Mouse (Mus musculus) right cerebral cortex, postnatal 25 days (tissue): ENCODE data around the gene Cd34.

Source experiments
- DNase-seq: peaks from one replicate; pipeline ENCODE4 v3.0.0; 2022

Cd34 gene

DNA sequence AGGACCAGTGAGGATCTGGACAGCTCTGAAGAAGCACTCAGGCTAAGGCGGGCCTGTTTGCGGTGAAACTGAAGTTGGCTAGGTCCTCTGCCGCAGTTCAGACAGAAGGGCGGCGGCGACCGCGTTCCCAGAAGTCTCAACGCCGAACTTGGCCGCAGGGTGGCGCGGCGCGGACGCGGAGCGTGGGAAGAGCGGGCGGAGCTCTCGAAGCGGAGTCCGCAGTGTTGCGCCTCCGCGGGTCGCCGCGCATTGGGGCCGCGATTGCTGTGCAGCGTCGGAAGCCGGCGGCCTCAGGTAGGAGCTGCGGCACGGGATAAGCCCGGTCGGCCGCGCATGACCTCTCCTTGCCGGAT lies 37.5 kb downstream of the Cd34 start:
- DNase-seq, result peak; percentile 93

- peak; percentile 74 for DNase-seq
Measured at GRCm38 (mm10) chr1:194976517-194977370, 38.1 kb downstream of the Cd34 start.

- peak; percentile 35 for DNase-seq
Measured at GRCm38 (mm10) chr1:194977371-194977761, 38.7 kb downstream of the Cd34 start.

GRCm38 (mm10) chr1:194977946-194978720 lies 39.5 kb downstream of the Cd34 start:
- peak; percentile 45 for DNase-seq

DNA sequence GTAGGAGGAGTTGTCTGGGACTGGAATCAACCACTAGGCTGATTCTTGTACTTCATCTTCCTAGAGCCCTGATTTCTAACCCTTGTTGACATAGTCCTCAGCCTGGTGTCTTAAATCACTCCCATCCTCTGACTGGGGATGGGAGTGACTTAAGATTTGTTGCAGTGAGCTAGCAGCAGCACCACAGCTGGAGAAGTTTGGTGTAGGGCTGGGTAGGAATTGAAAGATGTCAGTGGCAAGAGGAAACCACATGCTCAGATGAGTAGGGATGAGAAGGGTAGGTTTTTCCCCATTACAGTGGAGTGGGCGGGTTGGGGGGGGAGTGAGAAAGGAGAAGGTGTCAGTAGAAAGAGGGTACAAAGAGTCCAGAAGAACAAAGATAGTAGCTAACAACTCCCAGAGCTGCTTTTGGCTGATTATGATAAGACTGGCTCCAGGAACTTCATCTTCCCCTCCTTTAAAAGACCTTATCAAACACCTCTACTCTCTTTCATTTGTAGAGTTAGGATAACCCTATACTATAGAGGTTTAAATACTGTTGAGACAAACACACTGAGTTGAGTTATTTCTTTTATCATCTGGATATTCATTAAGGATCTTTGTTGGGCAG lies 42.3 kb downstream of the Cd34 start:
- DNase-seq, result no peak

GRCm38 (mm10) chr1:194982931-194983690 lies 44.5 kb downstream of the Cd34 start:
- DNase-seq, result no peak

- no peak for DNase-seq
Measured at GRCm38 (mm10) chr1:194984914-194985313, 46.3 kb downstream of the Cd34 start.

GRCm38 (mm10) chr1:194985442-194986210 lies 47.0 kb downstream of the Cd34 start:
- no peak for DNase-seq

DNA sequence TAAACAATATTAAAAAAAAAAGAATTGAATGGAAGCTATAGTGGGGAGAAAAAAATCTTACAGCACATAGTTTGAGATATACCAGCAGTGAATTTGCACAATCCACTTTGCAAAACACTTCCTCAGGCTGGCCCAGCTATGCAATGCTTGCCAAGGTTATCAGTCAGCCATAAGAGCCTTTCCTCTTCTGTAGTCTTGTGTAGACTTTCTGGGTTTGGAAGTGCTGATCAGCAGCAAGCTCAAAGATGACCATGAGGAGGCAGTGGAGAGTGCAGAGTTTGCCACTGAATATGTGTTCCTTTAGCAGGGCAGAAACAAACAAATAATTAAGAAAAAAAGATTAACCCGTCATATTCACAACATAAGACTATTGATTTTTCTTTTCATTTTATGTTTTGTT lies 50.4 kb downstream of the Cd34 start:
- no peak for DNase-seq

DNA sequence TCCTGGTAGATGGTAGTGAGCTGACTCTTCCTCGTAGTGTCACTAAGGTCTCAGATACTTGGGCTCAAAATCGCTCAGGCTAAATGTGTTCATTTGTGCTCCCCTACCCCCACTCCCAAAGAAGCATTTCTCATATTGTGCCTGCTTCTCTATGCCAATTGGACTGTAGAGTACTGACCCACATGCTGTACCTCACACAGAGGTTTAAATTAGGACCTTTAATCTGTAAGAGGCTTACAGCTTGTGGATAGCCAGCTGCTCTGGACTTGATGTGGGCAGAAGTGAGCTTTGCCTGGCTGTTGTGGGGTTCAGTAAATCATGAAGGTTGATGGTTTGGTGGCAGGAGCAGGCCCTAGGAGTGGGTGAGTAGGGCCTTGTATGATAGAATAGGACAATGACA lies 52.4 kb downstream of the Cd34 start:
- no peak for DNase-seq

DNA sequence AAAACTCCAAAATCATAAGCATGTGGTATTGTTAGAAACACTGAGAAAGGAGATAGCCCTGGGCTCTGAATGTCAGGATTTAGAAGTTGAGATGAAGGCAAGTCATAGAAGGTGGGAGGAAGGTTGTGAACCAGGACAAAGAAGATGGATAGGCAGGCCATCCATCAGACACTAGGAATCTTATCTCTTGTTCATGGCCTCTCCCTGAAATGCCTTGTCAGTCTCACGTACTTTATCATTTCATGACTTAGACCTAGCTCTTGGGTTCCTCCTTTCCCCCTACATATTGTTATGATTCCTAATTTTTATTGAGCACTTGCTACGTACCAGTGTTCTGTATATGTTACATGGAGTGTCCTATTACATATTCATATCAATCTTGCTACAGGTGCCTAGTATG lies 53.0 kb downstream of the Cd34 start:
- DNase-seq, result no peak

- DNase-seq, result no peak
Measured at GRCm38 (mm10) chr1:194992589-194993317, 54.1 kb downstream of the Cd34 start.

DNA sequence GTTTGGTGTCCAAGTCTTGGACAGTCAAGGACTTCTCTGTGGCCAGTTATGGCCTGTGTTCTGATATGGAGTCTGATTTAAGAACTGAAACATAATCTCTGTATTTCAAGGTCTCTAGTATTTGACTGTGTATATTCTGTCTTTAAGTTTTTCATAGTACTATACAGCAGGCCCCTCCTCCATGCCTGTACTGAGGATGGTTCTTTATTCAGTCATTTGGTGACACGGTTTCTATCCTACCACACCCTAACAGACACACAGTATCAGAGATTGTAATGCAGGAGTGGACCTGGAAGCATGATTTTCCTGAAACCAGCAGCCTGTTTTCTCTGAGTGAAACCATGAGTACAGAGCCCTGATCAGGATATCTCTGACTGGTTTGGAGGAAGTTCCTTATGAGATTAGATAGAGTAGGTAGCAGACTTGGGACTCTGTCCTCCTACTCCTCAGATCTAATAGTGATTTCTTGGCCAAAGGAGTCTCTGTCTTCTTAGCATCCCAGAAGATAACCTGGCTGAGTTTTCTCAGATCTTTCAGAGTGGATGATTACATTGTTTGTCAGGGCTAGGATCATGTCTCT lies 54.9 kb downstream of the Cd34 start:
- DNase-seq, result no peak

DNA sequence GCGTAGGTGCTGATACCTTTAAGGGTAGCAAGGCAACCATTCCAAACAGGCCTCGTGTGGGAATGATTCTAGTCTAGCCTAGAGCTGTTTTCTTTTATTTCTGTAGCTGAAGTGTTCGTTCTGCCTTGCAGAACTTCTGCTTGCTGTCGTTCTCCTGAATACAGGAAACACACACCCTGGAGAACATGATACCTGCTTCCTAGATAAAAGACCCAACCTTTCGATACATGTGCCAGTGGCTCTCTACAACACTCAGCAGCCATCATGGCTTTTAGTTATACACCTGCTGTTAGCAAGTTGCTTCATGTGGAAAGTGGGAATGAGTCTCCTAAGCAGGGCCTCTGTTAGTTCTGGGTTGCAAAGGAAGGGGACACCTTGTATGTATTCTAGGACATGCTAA lies 55.6 kb downstream of the Cd34 start:
- no peak for DNase-seq

DNA sequence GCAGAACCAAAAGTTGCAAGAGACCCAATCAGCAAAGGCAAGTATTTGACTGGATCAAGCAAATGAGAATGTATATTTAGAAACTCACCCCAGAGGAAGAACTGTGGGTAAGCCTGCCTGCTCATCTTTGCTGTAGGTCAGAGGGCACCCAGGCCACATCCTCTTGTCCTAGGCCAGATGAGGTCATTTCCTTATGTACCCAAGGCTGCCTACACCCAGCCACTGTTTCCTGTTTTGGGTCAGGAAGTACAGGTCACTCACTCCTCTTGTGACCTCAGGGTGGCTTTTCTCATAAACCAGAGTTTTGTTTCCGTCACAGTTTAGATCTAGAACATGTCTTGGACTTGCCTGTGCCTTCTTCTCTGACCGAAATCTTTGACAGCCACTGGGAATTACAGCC lies 56.6 kb downstream of the Cd34 start:
- DNase-seq, result no peak

GRCm38 (mm10) chr1:194998396-194998795 lies 59.8 kb downstream of the Cd34 start:
- no peak for DNase-seq

DNA sequence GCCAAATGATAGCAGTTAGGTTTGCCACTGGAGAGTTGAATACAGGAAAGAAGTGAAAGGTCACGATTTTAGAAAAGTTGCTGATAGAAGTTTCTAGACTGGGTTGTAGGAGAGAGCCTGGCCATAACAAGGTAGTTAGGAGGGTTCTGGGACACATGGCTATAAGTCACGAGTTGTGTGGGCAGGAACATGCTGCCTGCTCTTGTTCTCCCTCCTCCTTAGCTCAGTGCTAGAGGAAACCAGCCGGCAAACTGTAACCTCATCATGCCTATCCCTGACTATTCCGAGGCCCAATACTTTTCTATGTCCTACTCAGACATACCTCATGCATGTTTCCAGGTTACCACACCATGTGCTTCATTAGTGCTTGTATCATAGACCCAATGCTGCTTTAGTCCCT lies 64.7 kb downstream of the Cd34 start:
- no peak for DNase-seq

- no peak for DNase-seq
Measured at GRCm38 (mm10) chr1:195004194-195004593, 65.6 kb downstream of the Cd34 start.

- DNase-seq, result no peak
Measured at GRCm38 (mm10) chr1:195006267-195006666, 67.6 kb downstream of the Cd34 start.
